Mouse (Mus musculus): ENCODE measurements at regions not wholly inside any gene's neighbourhood (a gene's known extent, or its start where the extent isn't known, plus 50 kb on each side); places are given as distances from the start of the nearest gene placed in this dataset.

GRCm38 (mm10) chr4:31469803-31470202 is 494.1 kb upstream of the Map3k7 start:
- ATAC-seq (replicated peaks; ENCODE audit: poor library complexity), result no peak

DNA sequence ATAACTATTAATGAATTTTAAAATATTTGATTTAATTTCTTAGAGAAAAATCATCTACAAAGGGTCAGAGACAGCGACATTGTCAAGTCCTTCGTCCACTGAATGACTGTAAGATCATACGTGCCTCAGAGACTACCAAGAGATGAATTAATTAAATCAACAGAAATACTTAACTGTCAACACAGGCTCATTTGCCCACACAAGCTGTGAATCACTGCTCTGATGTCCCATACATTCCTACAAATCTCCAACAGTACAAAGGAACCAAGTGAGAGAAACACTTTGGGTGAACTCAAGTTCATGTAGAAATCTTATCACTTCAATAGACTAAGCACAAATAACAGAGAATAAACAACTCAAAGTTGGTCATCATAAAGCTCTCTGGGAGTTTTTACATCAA is 471.4 kb upstream of the Map3k7 start:
- ATAC-seq (replicated peaks; ENCODE audit: poor library complexity), result no peak

GRCm38 (mm10) chr4:31493087-31493511 is 470.8 kb upstream of the Map3k7 start:
- ATAC-seq (replicated peaks; ENCODE audit: poor library complexity), result no peak

DNA sequence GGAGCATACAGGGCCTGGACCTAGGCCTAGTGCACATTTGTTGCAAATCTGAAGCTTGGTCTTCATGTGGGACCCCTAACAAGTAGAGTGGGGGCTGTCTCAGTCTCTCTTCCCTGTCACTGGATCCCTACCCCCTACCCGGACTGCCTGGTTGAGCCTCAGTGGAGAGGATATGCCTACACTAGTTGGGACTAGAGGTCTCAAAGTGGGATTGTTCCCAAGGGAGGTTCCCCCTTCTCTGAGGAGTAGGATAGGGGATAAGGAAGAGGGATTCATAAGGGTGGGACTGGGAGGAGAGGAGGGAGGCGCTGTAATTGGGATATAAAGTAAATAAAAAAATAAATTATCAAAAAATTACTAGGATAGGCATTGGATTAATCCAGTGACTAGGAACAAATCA is 464.0 kb upstream of the Map3k7 start:
- no peak for ATAC-seq (replicated peaks; ENCODE audit: poor library complexity)

DNA sequence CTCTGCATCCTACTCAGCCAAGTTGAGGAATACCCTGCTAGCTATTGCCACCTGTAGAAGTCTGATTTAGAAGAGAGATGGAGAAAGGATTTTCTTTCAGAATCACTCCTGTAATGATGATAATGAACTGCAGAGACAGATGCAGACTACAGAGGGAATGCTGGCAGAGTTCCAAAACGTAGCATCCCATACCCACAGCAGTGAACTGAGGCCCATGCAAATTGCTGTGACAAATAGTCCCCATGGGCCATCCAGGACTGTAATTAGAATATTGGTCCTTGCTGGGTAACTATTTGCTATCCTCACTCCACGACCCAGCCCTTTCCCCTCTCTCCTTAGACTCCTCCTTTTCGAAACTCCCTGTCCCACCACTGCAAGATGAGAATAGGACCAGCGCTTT is 463.5 kb upstream of the Map3k7 start:
- no peak for ATAC-seq (replicated peaks; ENCODE audit: poor library complexity)

DNA sequence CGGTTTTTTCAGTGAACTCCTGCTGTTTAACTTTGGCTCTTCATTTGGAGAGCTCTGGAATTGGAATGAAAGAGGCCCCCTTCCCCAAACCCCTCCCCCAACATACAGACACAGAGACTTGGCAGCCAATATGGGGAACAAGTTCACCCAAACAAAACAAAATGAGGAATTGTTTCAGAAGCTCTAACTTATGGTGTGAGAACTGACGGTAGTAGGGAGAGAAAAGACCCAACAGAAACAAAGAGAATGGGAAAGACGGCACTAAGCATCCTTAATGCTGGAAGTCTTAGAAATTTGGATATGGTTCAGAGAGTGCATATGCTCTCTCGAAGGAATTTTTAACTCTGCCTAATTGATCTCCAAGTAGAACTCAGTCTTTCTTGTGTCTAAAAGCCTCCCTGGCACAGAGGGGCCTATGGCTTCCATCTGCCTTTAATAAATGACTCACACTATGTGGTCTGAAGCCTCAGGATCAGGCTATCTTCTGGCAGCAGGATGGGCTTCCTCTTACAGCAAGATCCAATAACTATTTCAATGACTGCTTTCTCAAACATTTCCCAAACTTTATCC is 438.2 kb upstream of the Map3k7 start:
- no peak for ATAC-seq (replicated peaks; ENCODE audit: poor library complexity)

DNA sequence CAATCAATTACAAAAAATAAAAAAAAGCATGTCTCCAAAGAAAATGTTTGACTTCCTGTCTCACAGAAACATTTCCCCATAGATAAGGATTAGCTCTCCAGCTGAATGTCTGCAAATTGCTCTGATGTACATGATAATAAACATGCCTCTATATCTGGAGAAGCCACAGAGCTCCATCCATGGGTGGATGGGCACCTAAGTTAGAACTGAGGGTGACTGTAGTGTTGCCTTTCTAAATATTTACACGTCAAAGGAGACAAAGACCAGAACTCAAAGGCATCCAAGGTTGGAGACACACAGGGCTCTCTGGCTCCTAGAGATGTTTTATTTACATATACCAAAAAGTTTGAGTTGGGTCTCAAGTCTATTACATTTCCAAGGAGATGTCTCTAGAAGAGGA is 427.1 kb upstream of the Map3k7 start:
- ATAC-seq (replicated peaks; ENCODE audit: poor library complexity), result no peak

DNA sequence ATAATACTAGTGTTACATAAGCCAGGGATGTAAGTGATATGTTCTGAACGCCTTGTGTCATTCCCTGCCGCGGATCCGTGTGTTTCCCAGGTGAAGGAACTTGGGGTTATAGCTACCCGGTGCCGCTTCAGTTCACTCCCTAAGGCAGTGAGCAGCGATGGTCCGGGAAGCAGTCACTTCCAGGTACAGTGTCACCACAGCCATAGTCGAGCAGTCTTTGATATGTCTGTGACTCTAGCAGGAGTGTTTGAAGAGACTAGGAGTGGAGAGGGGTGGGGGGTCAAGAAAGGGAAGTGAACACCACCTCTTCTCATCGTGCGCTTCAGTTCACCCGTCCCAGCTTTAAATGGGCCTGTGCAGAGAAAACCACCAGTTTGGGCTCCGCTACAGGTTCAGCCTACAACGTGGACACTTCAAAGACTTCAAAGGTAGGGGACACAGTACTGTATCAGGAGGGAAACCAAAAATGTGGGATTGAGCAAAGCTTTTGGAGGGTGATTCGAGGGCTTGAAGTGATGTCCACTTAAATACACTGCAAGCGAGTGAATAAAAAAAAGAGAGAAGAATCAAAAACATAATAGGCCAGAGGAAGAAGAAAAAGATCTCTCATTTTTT is 410.0 kb upstream of the Map3k7 start:
- no peak for ATAC-seq (replicated peaks; ENCODE audit: poor library complexity)

DNA sequence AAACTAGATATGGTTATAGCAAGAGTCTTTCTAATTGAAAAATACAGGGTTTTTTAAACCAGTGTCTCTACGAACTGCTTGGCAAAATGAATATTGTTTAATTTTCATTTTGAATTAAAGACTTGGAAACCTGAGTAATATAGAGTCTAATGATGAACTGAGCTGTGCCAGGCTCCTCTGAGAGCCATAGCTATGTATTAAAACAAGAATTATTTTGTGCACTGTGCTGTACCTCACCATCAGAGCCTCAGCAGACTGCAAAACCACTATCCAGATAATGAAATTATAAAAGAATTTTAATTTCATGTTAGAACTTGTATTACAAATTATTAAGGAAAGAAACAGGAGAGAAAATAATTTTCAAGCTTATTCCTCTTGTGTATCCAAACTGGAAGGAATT is 408.8 kb upstream of the Map3k7 start:
- ATAC-seq (replicated peaks; ENCODE audit: poor library complexity), result no peak

GRCm38 (mm10) chr4:31557261-31557660 is 406.6 kb upstream of the Map3k7 start:
- ATAC-seq (replicated peaks; ENCODE audit: poor library complexity), result no peak

- no peak for ATAC-seq (replicated peaks; ENCODE audit: poor library complexity)
Observed at GRCm38 (mm10) chr4:31560305-31560704, 403.6 kb upstream of the Map3k7 start.

DNA sequence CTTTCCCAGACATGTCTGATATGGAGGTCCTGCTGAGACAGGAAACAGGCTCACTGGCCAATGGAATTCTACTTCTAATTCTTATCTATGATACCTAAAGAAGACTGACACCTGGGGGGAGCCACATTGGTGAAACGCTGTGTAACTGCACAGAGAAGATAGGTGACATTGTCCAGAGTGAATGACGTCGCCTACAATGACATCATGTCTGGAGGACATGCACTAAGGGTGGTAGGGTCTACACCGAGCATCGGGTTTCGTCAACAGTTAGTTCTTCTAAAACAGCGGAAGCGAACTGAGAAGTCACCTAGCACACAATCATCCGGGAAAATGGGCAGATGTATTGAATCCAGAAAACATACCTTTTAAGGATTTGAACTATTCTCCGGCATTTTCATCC is 402.7 kb upstream of the Map3k7 start:
- ATAC-seq (replicated peaks; ENCODE audit: poor library complexity), result no peak

- ATAC-seq (replicated peaks; ENCODE audit: poor library complexity), result peak; percentile 91
Observed at GRCm38 (mm10) chr4:31561823-31562222, 402.1 kb upstream of the Map3k7 start.

GRCm38 (mm10) chr4:31566158-31566557 is 397.7 kb upstream of the Map3k7 start:
- no peak for ATAC-seq (replicated peaks; ENCODE audit: poor library complexity)

GRCm38 (mm10) chr4:31566834-31567233 is 397.1 kb upstream of the Map3k7 start:
- ATAC-seq (replicated peaks; ENCODE audit: poor library complexity), result no peak

GRCm38 (mm10) chr4:31569687-31570086 is 394.2 kb upstream of the Map3k7 start:
- ATAC-seq (replicated peaks; ENCODE audit: poor library complexity), result no peak

- no peak for ATAC-seq (replicated peaks; ENCODE audit: poor library complexity)
Observed at GRCm38 (mm10) chr4:31576982-31577579, 386.8 kb upstream of the Map3k7 start.

- no peak for ATAC-seq (replicated peaks; ENCODE audit: poor library complexity)
Observed at GRCm38 (mm10) chr4:31583495-31583894, 380.4 kb upstream of the Map3k7 start.

GRCm38 (mm10) chr4:31584171-31584570 is 379.7 kb upstream of the Map3k7 start:
- no peak for ATAC-seq (replicated peaks; ENCODE audit: poor library complexity)

DNA sequence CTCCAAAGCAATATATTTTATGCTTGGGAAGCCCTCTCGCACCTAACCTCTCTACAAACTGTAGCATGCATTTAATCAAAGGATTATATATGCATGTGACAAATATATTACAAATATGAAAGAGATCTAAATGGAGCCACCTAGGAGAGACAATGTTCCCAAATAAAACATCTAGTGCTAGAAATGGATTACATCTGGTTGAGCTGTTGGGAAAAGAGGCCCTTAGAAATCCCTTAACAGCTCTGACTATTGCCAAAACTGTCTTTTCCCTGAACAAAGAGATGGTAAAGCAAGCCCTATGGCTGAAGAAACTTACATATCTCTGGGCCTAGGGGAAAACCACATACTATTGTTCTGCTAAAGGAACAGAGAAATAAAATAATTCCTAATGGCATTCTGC is 369.8 kb upstream of the Map3k7 start:
- ATAC-seq (replicated peaks; ENCODE audit: poor library complexity), result no peak

DNA sequence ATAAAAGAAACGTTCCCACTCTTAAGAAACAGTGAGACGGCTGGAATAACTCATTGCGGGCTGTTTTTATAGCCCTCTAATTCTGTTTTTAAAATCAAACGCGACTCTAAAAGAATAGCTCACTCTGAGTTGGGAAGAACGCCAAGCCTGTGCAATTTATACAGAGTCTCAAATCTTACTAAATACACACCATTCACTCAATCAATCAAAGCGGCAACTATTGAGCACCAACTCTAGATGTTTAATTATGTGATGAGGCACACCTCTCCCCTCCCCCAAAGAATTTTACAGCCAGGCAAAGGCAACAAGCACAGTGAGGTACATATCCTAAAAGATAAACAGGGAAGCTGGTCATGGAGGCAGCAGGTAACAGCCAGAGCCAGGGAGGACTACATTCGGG is 362.4 kb upstream of the Map3k7 start:
- ATAC-seq (replicated peaks; ENCODE audit: poor library complexity), result no peak

GRCm38 (mm10) chr4:31603776-31604175 is 360.1 kb upstream of the Map3k7 start:
- no peak for ATAC-seq (replicated peaks; ENCODE audit: poor library complexity)

- no peak for ATAC-seq (replicated peaks; ENCODE audit: poor library complexity)
Observed at GRCm38 (mm10) chr4:31608811-31609210, 355.1 kb upstream of the Map3k7 start.

Data from megakaryocyte progenitor cell, adult 5-6 weeks (primary cell).